Mouse (Mus musculus): ENCODE measurements around the gene Kdm5c. TPM values are rescaled to one million over a fixed set of nuclear protein-coding genes. Genes with fewer than 3 reads are reported as not detected.

Kdm5c gene
- total RNA-seq (2023), result 71.6 and 101 TPM in 2 replicates

GRCm38 (mm10) chrX:152232781-152233763 lies at the start of gene Kdm5c:
Gene Kdm5c, plus strand, starts transcription at chrX:152233020.

Other genes starting within 250 kb of the Kdm5c start
- gene Hsd17b10, start 231.2 kb upstream of the Kdm5c start, total RNA-seq (2023), result 28.7 and 37.9 TPM in 2 replicates
- gene Ribc1, start 216.7 kb upstream of the Kdm5c start, total RNA-seq (2023), result 0.41 and 0.95 TPM in 2 replicates
- gene Smc1a, start 216.6 kb upstream of the Kdm5c start, total RNA-seq (2023), result 99.3 and 118 TPM in 2 replicates
- 4.7 and 5.1 TPM in 2 replicates for gene Iqsec2, start 88.8 kb upstream of the Kdm5c start, total RNA-seq (2023)
- gene Kantr, start 94.5 kb downstream of the Kdm5c start, total RNA-seq (2023), result 4.7 and 8.0 TPM in 2 replicates
- gene Tspyl2, start 109.4 kb downstream of the Kdm5c start, total RNA-seq (2023), result 10.8 and 14.6 TPM in 2 replicates
- gene Gpr173, start 135.7 kb downstream of the Kdm5c start, total RNA-seq (2023), result not detected in 2 replicates